Mouse (Mus musculus) heart, adult 8-10 months (tissue): ENCODE measurements around the gene Pakap. TPM values are rescaled to one million over a fixed set of nuclear protein-coding genes. Genes with fewer than 3 reads are reported as not detected.

Experiments
- DNase-seq: peaks from one replicate; pipeline ENCODE4 v3.0.0; 2022; ENCODE audit warnings: low spot score
- total RNA-seq, 4 experiments: library from RNA; stranded (reverse); gene quantifications; 2 replicates each; pipeline ENCODE4 v1.2.4; 2022

The Pakap gene
- total RNA-seq, 4 experiments from 2014 or later, result 29.2 to 44.2 (median 39.5) TPM

DNA sequence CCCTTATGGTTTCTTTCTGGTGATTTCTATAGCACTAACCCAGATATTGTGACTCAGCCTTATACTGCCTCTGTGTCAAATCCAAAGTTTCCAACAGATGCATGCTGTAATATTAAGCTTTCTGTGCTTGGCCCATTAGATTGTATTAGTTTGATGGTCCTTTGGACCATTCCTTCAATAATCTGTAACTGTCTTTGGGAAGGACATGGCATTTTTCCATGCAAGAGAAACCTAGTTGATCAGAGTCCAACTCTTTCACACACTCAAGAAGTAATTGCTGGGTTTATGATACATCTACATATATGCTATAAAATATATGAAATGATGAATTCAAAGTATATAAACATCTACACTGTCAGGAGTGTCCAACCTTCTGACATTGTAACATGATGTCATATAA, 147.9 kb downstream of the Pakap start:
- no peak for DNase-seq

DNA sequence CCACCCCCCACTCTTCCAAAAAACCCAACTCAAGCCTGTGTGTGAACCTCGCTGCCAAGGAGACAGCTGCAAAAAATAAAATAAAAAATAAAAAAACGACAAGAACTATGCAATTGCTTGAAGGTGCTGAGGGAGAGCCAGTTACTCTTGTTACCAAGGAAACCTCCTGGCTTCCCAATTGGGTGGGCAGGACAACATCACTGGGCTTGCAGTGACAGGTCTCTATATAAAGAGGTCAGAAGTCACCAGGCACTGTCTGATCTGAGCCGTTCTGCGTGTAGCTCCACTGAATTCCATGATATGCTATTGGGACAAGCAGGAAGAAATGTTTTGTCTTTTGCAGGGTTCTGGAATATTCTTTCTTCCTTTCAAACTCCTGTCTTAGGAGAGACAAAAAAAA, 148.8 kb downstream of the Pakap start:
- no peak for DNase-seq

DNA sequence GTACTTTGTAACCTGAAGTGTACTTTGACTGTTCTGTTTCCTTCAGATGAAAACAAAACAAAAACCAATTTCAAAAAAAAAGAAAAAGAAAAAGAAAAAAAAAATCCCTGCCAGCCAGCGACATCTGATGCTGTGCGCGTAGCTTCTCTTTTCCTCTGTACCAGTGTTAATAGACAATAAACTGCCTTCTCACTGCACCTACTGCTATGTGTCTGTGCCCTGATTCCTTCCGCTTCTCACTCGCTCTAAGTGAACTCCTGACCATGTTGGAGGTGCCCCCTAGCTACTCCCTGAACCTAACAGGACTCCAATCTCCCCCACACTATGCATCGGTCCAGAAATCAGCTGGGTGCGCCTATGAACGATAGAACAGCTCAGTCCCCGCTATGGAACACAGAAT, 149.4 kb downstream of the Pakap start, which contains the start of gene Akap2:
Gene Akap2 (plus strand): TSS at position 304 of the 400 bp plus-strand sequence.
- DNase-seq, result no peak

DNA sequence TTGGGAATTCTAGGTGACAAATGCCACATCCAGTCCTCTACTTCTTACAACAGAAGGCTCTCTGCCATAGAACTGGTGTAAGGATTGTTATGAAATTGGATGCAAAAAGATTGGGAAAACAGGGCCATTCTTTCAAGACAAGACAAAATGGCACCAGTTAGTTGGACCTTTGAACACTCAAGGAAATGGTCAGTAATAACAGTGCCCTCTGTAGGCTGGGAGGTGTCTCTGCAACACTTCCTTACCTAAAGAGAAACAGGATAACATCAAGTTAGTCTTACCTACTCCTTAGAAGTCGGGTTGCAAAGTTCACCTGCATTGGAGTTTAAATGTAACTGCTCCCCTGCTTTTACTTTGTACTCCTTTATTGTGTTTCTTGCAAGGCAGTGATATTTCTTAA, 151.4 kb downstream of the Pakap start:
- DNase-seq, result no peak

DNA sequence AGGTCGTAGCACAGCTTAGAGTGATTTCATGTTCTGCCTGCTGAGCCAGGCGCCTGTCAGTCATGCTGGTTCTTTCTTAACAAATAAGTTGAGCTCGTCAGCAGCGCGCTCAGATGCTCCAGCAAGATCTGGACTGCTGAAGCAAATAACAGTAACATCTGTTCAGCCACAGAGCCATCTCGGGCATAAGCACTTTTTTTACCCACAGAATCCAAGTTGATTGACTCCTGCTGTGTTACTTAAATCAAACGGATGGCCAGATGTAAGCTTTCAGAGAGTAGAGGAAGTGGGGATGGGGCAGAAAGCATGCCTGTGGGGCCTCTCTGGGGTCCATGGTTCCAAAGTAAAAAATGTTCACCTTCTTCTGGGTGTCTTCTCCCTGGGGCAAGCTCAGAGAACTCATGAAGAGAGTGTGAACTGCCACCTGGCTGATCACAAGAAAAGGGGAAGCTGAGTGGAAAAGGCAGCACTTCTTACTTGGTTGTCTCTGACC, 152.9 kb downstream of the Pakap start:
- DNase-seq, result no peak

DNA sequence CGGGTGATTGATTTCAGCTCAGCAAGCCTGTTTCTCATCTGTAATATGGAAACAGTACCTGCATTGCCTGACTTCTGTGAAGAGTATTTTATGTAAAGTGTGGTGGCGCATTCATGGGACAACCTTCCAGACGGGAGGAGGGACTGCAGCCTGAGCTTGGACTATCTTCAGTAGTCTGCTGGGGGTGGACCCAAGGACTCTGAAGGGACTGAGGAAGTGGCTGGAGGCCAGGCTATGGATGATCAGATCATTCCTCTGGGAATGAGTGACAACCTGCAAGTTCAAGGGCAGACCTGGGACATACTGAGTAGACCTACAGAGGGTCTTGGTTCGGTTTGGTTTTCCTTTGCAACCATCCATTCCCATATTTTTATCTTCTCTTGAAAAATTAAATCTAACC, 154.3 kb downstream of the Pakap start:
- no peak for DNase-seq

DNA sequence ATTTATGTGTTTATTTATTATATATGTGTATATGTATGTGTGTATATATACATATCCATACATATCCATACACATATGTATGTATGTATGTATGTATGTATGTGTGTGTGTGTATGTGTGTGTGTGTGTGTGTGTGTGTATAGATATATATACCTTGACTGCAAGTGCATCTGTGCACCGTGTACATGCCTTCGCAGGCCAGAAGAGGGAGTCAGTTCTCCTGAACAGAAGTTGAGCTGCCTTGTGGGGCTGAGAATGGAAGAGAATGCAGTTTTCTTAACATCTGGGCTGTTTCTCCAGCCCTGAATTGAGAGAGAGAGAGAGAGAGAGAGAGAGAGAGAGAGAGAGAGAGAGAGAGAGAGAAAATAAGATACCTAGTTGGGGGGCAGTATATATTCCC, 155.7 kb downstream of the Pakap start:
- DNase-seq, result no peak

DNA sequence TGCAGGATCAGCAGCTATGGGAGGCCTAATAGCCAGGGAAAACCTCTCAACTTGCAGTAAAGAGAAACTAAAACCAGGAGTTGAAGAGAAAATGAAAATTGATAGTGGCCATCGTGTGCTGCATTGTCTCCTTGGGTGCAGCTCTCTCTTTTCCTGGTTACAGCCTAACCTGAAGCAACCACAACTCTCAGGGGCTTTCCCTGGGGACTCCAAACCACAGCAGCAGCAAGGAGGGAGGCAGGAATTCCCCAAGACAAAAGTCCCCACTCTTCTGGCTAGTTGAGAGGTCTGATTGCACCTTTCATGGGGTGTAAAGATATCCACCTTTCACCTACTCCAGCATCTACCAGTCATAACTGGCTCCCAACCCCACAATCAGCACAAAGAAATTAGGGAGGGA, 157.6 kb downstream of the Pakap start:
- no peak for DNase-seq

DNA sequence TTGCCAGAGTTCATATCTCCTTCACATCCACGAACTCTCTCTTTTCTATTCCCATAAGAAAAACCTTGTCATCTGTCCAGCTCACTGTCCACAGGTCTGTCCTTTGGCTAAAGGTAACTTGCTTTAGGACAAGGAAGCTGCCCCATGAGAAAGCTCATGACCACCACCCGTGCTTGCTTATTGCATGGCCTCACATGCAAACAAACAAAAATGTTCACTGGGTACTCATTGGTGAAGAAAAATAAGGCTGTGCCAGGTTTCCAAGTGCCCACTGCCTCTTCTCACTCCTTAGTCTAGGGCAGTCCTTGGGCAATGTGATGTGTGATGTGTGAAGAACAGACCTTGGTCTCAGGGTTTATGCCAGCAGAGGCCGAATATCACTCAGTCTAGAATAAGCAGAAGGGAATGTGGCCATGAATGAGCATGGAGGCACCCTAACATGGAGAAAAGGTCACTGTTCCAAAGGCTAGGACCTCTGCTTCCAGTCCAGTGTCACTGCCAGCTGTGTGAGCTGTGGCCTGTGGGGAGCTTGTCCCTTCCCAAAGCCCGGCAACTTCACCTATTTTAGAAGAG, 160.7 kb downstream of the Pakap start:
- no peak for DNase-seq

DNA sequence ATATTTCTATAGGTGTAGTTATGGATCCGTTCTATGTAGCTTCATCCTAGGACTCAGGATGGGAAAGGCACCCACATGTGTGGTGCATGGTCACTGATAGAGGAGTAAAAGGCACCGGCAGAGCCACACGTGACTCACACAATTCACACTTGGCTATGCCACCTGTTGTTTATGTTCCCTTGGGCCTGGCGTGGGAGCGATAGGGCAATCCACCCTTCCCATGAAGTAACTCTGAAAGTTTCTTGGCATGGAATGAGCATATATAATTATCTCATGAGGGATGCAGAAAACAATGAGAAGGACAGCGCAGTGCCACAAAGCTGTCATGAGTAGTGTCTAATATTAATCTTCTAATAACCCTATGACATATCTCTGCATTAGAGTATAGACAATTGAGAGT, 162.1 kb downstream of the Pakap start:
- DNase-seq, result no peak

DNA sequence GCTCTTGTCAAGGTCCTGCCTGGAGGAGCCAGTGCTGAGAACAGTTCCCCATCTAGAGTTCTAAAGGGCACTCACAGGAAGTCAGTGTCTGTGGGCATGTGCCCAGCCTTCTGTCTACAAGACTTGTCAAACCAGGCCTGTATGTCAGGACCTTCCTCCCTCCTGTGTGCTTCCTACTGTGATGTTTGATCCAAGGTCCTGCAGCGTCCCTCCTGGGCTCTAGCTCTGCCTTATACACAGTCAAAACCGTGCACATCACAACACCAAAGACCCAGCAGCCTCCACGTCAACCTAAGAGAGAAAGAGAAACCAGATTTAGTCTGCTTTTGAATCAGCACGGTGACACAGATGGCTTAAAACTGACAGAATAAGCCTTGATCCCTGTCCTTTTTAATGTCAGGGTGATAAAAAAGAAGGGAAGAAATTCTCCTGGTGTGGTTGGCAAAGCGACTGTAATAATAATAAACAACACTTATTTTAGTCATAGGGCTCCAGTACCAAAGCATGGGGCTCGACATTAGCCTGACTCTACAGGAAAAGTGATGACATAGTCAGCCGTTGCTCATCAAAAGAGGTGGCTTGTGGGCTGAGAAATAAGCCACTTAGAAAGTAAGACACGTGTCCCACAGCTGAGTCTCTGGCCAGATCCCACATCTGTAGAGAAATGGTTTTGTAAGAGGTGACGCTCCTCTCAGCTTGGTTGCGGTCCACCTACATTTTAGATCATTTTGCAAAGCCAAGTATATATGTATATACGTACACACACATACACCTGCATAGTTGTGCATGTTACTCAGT, 163.0 kb downstream of the Pakap start:
- DNase-seq, result no peak

DNA sequence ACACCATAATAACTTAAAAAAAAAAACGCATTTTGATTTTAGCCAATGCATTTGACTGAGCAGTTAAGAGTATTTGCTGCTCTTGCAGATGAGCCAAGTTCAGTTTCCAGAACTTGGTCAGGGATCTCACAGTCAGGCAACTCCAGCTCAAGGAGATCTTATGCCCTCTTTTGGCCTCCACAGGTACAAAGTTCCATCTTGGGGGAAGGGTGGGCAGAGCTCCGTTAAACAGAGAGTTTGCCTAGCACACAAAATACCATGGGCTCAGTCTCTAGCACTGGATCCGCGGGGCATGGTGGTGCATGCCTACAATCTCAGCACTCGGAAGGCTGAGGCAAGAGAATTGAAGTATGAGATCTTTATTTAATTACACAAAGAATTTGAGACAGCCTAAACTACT, 164.4 kb downstream of the Pakap start:
- no peak for DNase-seq

DNA sequence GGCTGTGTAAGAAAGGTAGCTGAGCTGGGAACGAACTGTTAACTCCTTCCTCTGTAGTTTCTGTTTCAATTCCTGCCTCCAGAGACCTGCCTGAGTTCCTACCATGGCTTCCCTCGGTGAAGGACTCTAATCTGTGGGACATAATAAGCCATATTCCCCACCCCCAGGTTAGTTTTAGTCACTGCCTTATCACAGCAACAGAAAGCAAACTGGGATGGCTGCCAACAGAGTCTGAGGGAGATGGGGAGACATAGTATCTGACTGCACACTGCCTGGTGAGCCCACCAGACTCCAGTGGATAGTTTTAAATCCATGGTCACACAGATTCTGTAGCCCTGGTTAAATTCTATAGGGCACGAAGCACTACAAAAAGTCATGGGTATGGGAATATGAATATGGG, 165.5 kb downstream of the Pakap start:
- peak; percentile 16 for DNase-seq

DNA sequence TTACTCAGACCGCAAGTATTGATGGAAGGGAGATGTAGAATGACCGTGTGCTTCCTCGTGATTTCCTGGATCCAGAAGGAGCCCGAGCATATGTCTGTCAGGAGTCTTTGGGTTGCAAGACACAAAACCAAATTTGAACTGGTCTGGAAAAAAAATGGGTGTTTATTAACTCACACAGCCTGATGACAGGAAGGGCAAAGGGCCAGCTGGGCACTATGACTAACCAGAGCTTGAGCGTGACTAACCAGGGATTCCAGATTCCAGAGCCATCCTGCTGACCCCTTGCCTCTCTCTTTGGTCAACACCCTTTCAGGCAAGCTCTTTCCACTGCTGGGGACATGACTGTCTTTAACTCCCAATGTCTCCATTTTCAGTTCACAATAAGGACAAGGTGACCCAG, 167.4 kb downstream of the Pakap start:
- no peak for DNase-seq

DNA sequence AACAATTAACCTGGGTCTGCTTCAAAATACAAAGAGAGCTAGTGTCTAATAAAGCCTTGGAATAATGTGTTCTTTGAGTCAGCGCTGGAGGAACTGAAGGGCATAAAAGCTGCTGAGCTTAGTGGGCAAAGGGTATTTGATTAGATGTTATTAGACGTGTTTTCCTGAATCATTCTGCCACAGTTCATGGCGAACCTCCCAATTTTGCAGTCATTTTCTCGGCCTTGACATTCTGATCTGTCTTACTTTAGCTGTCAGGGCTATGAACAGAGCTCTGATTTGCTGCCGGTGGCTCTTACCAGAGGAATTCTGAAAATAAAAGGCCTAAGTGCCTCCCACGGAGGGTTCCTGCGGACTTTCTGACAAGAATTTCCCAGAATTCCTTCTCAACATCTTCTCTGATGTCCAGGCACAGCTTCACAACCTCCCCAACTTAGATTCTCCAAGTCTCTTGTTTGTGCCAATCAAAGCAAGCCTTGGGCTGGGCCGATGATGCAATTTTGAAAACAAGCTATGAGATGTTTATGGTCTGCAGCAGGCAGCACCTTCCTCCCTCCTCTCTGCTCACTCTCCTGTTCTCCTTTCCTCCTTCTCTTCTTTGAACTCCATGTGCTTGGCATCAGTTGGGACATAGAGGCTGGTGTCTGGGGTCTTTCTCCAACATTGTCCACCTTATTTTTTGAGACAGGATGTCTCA, 171.0 kb downstream of the Pakap start:
- no peak for DNase-seq

DNA sequence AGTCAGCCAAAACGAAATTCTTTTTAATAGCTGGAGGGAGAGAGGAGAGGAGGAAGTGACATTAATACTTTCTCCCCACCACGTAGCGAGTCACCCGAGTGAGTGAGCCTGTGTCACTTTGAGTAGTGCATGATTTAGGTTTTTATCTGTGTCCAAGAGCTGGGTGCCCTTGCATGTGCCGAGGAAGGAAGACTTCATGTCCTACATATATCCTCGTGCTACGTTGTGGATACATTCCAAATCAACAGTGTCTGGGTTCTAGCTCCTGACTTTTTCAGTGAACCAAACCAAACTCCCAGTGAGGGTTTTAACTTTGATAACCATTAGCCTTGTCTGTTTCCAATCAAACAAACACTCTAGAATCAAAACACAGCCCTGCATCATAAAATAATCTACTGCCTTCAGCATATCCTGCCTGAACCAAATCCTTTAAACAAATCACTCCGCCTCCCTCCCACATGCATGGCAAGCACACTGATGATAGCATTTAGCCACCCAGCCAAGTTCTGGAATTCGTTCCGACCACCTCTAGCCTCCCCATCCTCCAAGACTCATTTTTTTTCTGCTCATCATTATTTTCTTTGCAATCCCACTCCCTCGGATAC, 175.4 kb downstream of the Pakap start:
- no peak for DNase-seq

DNA sequence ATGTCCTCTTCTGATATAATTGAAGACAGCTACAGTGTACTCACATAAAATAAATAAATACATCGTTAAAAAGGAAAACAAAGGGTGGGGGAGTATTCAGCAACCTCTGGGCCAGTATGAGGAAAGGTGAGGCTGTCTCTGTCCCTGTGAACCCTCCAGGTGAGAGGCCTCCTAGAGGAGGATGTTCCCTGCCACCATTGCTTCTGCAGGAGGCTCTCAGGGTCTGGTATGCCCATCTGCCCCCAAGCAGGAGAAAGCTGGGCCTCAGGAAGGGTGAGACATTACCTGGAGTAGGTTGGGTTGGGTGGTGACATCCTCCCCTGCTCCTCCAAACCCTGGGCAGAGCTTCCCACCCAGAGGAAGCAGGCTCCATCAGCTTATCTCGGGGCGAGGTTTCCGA, 182.7 kb downstream of the Pakap start:
- DNase-seq, result no peak

DNA sequence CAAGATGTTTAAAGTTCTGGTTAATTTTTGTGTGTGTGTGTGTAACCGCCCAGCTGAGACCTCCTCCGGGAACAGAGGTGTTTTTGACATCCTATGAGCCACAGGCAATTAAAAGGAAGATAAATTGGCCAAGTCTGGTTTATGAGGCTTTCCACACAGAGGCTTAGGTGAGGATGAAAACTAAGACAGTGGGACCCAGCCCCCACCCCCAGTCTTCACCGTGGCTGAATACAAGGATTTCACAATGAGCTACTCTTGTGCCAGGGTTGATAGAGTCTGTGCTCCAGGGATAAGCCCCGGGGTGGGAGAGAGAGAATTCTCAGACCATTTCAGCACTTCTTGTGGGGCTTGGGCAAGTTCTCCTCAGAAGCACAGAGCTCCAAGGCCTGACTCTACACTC, 183.1 kb downstream of the Pakap start:
- DNase-seq, result no peak

DNA sequence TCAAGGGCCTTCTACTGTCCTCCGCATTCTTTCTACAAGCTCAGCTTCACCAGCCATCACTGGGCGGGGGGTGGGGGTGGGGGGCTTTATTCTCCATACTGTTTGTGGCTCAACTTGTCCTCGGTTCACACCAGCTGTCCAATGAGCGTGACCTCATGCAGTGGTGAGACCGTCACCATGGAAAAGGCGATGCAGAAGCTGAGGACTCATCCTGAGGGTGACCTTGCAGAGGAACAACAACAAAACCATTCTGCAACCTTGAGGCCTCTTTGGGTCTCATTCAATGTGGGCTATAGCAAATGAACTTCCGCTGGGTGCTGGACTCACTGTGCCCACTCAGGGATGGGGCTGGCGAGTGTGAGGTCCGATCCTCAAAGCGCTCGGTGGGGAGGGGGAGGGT, 183.6 kb downstream of the Pakap start:
- DNase-seq, result no peak

DNA sequence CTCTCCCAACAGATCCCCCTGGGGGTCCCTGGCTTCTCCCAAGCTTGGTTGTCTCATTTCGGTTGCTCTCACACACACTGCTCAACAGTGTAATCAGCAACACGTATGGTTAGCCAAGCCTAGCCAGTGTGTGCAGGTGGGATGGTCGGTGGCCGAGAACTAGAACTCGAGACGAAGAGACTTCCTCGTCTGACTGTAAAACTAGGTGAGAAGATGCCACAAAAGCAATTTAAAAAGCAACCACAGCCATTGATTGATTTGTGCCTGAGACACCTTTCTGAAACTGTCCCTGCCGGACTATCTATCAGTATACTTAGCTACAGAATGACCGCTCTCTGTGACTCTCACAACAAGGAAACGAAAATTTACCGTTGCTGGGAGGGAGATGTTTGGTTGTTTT, 187.1 kb downstream of the Pakap start:
- no peak for DNase-seq

DNA sequence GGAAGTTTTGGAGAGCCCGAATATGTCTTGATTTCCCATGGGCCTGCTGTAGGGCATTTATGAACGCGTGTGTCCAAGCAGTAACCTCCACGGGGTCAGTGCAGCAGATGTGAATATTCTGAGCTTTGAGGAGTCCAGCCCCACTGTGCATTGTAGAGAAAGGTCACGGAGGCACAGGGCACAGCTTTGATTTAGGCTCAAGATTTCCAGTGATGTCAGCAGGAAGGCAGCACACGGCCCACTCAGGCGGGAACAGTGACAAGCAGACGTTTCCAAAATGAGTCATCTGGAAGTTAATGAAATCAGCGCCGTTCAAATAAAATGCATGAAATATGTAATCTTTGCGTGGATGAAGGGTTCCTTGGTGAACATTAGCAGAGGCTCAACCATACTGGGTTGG, 190.0 kb downstream of the Pakap start:
- no peak for DNase-seq

DNA sequence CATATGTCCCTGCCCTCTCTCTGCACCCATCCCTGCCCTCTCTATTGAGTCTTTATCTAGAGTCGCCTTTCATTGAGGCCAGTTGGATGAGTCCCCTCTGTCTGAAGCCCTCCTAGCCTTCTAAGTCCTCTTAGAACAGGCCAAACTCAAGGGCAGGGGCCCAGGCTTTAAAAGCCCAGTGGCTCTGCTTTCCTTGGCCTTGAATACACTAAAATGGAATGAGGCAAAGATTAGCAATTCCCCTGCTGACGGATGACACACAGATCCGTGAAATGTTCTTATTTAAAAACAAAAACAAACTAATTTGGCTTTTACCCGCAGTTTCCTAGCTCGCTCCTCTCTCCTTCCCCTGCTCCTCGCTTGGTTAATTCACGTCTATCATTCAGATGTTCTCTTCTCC, 194.4 kb downstream of the Pakap start:
- no peak for DNase-seq
